Mouse (Mus musculus) lung, adult 2 months (tissue): ENCODE data around the gene D11Wsu47e.

Source experiments
- CTCF ChIP-seq: fragments of 200-500 bp; IDR thresholded peaks from 2 replicates; pipeline ENCODE4 v1.5.1; 2011; ENCODE audit warnings: mild to moderate bottlenecking, low read length, control low read depth; ENCODE audit not compliant: insufficient read depth
- POLR2A ChIP-seq: fragments of 200-500 bp; IDR thresholded peaks from 2 replicates; pipeline ENCODE4 v1.6.1; 2011; ENCODE audit warnings: low read depth, mild to moderate bottlenecking, control low read depth, low read length, borderline replicate concordance; ENCODE audit errors: extremely low read depth

GRCm38 (mm10) chr11:113703758-113704157, 19.5 kb downstream of the D11Wsu47e start:
- TF ChIP-seq POLR2A (peak; percentile 16; the same call in 1 of the 2 replicates), CTCF (peak; percentile 100)
